Mouse (Mus musculus) left cerebral cortex, adult 6 months (tissue): ENCODE measurements around the gene Bmp5. TPM values are rescaled to one million over a fixed set of nuclear protein-coding genes. Genes with fewer than 3 reads are reported as not detected.

Source experiments
- long read RNA-seq, 2 experiments: library from polyadenylated mRNA; unstranded; transcript quantifications; one replicate each; pipeline ENCODE4 v2.0.0; 2019 to 2020
- polyA plus RNA-seq: library from polyadenylated mRNA; unstranded; fragments of <200 nt; fragmentation: Nextera tagmentation; gene quantifications from 2 replicates; pipeline ENCODE4 v1.2.3, GENCODE M21; 2021

Gene Bmp5
- polyA plus RNA-seq, result 0.47 and 0.63 TPM in 2 replicates
- long read RNA-seq, experiment 1, partial matches to known transcripts, result 0 of 1 reads
- long read RNA-seq, experiment 1, other reads (novel, unspliced or antisense), result 0 of 1 reads
- long read RNA-seq, experiment 2, result 0 reads

GRCm38 (mm10) chr9:75775129-75775845 lies at the start of gene Bmp5:
Gene Bmp5 (plus strand): TSS chr9:75775364.

Other genes with a start within 250 kb of the Bmp5 start
- 26.4 and 33.5 TPM in 2 replicates for gene Tmod3, start 215.7 kb upstream of the Bmp5 start, polyA plus RNA-seq
- gene Tmod2, start 164.0 kb upstream of the Bmp5 start, polyA plus RNA-seq, result 210 and 317 TPM in 2 replicates
- gene Lysmd2, start 149.6 kb upstream of the Bmp5 start, polyA plus RNA-seq, result 135 and 152 TPM in 2 replicates
- 127 and 132 TPM in 2 replicates for gene Scg3, start 91.3 kb upstream of the Bmp5 start, polyA plus RNA-seq
- gene Hmgcll1, start 239.5 kb downstream of the Bmp5 start, polyA plus RNA-seq, result 11.3 and 12.0 TPM in 2 replicates